Mouse (Mus musculus) liver, adult 2 months (tissue): Measurements from ENCODE around the gene Negr1.

Source experiments
- CTCF ChIP-seq: fragments of 200-500 bp; IDR thresholded peaks from 2 replicates; pipeline ENCODE4 v1.5.1; 2011; ENCODE audit warnings: low read depth, low read length, control low read depth
- POLR2A ChIP-seq: fragments of 200-500 bp; IDR thresholded peaks from 2 replicates; pipeline ENCODE4 v1.6.1; 2011; ENCODE audit warnings: low read length, control low read depth; ENCODE audit not compliant: insufficient read depth; ENCODE audit errors: extremely low read depth

- TF ChIP-seq CTCF (no peak), POLR2A (no peak)
Measured at GRCm38 (mm10) chr3:157240240-157240639, 678.6 kb downstream of the Negr1 start.
